Mouse (Mus musculus) small intestine, adult 2 months (tissue): ENCODE measurements around the gene Pwwp2b.

Experiments used
- CTCF ChIP-seq: fragments of 200-500 bp; IDR thresholded peaks from 2 replicates; pipeline ENCODE4 v1.5.1; 2012; ENCODE audit warnings: low read depth, mild to moderate bottlenecking, control low read depth, inconsistent platforms, low read length, moderate library complexity, mixed read lengths; ENCODE audit not compliant: insufficient replicate concordance, insufficient read length; ENCODE audit errors: extremely low read depth
- POLR2A ChIP-seq: fragments of 200-500 bp; IDR thresholded peaks from 2 replicates; pipeline ENCODE4 v1.6.1; 2012; ENCODE audit warnings: low read depth, mild to moderate bottlenecking, control low read depth, inconsistent platforms, low read length, moderate library complexity

DNA sequence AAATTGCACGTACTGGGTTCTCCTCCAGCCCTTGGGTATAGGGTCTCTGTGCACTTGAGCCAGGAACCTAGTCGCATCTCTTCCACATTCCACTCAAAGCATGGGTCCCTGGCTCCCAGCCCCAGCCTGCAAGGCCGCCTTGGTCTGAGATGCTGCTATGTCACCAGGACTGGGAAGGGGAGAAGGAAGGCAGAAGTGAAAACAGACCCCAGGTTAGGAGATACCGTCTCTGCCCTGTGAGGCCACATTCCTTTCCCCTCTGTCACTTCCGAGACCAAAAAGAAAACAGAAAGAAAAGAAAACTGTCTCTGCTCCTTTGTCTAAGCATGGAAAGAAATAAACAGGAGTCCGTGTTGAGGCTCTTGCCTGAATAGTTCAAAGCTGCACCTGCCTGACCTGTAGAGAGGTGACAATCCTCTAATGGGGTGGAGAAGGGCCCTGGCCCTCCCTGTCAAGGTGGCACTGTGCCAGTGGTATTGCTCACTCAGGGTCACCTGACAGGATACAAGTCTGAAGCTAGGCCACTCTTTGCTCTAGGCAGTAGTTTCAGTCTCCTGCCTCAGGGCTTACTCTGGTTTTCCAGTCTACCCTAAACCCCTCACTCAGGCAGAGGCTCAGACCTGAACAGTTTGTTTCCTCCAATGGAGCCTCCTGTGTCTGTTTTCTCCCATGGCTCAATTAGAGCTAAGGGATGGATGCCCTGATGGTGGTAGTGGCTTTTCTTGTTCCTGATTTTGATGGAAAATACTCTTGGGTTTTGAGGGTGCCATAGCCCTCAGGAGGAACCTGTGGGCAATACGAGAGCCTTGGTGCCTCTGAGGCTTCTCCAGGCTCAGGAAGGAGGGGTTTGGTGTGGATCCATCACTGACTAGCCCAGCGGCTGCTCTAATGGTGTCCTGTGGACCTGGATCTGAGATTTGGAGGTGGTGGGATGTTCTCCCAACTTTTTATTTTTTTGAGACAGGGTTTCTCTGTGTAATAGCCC lies 18.9 kb downstream of the Pwwp2b start:
- TF ChIP-seq CTCF (no peak), POLR2A (no peak)
